Mouse (Mus musculus): ENCODE data around the gene Fbxl18.
A peak's percentile ranks its signal among the peaks of the same experiment; 100 is the strongest.

The Fbxl18 gene

DNA sequence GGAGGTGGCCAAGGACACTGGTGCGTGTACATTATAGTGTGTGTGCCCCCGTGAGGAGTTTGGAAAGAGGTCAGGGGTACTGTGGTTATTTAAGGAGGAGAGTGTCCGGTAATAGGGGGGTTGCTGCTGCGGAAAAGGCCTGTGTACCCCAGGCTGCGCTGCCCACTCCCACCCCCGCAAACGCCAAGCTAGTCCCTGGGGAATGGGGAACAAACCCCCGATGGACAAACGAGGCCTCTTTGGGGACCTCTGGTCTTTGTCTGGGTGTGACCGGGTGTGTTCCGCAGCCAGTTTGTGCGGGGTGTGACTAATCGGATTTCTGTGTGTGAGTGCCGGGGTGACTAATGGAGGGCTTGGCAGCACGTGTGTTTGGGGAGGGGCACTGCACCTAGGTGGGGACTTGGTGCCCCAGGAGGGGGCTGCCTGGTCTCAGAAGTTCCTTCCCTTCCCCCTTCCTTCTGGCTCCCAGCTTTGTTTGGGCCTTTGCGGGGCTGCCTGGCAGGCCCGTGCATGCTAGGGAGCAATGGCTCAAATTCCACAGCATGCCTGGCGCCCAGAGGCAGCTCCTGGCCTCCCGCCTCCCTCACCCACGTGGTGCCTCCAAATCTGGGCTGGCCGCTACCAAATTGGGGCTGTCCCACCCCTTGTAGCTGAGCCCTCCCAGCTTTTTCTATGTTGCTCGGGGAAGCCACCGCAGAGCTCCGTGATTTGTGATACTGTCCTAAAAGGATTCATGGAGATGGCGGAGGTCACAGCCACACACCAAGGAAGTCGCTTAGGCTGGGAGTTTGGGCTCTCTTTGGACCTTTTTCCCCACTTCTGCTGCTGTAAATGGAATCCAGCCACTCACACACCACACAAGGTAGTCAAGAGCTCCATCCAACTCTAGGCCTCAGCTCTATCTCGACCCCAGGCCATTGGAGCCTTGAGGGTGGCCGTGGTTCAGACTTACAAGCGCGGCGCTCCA is 71.8 kb downstream of the Fbxl18 start:
- peak; percentile 94 for DNase-seq (ENCODE audit: low spot score)

DNA sequence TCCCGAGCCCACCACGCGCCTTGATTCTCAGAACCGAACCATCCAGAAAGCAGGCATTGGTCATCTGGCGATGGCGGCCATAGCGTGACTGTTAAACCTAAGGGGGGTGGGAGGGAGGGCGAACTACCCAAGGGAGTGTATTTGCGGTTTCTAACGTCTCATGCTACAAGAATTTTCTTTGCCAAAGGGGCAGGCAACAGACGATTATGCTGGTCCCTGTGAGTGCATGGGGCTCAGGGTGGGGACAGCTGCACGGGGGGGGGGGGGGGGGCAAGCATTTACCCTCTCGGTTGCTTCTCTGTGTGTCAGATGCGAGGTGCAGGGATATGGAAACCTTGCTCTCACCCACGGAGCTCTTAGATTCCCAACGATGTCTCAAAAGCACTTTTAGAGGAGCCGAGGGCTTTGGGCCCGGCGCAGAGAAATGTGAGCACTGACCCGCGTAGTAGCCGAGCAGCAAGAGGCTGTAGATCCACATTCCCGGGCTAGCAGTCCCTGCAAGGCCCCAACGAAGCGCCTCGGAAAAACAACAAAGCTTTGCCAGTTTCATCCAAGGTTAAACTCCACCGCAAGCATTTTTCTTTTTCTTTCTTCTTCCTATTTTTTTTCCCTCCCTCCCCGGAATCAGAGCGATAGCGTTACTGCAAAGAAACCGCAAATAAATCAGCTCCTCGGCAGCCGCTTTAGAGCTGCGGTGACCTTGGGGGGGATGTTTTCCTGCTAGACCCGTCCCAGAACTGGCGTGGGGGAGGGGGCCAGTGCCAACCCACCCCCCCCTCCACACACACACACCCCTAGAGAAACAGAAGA is 72.7 kb downstream of the Fbxl18 start:
- peak; percentile 49 for DNase-seq (ENCODE audit: low spot score)

DNA sequence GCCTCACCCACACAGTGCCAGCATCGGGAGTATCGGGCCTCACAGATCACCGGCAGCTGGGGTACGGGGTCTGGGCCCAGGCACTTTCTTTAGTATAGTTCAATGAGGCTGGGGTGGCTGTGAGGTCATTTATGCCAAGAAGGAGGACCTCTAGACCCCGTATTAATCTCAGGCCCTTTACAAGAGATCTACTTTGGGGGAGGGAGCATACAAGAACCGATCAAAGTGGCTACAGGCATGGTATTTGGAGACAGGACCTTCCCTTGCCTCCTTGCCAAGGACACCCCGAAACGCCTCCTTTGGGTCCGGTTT is 73.3 kb downstream of the Fbxl18 start:
- no peak for DNase-seq (ENCODE audit: low spot score)

DNA sequence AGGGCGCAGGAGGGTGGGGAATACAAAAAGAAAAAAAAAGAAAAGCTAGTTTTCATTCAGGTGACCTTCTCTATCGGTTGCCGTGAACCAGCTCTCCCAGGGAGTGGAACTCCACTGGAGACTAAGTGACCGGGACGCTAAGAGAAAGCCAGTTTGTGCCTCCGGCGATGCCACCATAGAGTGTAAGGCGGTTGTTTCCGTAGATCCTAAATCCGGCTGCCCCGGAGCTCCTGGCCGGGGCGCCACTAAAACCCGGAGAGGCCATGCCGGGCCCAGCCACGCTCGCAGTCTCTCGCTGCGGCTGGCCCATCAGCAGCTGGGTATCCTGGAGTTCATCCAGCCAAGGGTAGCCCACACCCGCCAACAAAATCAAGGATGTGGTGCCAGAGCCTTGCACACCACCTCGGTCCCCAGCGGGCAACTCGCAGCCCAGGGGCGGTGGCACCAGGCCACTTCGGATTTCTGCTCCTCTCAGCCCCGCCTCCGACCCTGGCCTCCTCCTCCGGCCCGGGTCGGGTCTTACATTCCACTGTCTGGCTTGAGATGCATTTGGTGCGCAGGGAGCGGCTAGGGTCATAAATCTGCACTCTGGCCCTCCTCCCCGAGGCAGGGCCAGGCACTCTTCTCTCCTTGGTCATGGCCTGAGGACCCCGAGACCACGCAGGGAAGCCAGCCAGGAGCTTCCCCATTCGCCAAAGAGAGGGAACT is 73.8 kb downstream of the Fbxl18 start:
- peak; percentile 95 for DNase-seq (ENCODE audit: low spot score)

- peak; percentile 77 for DNase-seq (ENCODE audit: low spot score)
Observed at GRCm38 (mm10) chr5:142820276-142821265, 74.7 kb downstream of the Fbxl18 start.

GRCm38 (mm10) chr5:142819385-142820275 is 75.6 kb downstream of the Fbxl18 start:
- DNase-seq (ENCODE audit: low spot score): peak; percentile 72

DNA sequence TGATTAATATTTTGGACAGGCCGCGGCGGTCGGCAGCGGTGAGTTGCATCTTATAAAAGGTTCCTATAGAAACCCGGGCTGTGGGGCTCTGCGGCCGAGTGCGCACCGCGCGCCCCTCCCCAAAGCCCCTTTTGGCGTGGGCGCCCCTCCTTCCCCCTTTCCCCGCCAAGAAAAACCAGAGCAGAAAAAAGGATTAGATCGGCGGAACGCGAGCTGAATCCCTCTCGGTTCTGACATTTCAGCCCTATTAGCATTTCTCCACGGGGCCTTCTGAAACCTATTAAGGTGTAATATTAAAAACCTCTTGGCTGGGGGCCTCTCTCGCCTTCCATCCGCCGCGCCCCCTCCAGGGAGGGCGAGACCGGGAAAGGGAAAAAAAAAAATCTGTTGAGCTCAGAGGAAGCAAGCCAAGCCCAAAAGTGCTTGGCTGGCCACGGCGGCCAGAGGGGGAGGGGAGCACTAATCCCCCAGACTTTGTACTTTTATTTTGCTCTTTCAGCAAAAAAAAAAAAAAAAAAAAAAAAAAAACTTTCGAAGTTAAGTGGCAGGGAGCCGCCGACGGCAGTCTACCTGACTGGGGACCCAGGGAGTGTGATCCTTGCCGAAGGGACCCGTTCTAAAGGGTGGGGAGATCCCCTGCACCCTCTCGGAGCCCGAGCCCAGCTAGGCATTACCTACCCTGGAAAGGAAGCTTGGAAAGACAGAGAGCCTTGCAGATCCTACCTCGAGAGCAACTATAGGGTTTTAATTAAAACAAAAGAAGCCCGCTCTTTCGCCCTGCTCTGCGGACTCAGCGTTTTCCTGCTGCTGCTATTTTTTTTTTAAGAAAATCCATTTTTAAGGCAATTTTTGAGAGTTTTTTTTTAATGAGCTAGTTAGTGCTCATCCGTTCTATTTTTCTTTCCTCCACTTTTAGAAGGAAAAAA is 76.5 kb downstream of the Fbxl18 start:
- peak; percentile 79 for DNase-seq (ENCODE audit: low spot score)

DNA sequence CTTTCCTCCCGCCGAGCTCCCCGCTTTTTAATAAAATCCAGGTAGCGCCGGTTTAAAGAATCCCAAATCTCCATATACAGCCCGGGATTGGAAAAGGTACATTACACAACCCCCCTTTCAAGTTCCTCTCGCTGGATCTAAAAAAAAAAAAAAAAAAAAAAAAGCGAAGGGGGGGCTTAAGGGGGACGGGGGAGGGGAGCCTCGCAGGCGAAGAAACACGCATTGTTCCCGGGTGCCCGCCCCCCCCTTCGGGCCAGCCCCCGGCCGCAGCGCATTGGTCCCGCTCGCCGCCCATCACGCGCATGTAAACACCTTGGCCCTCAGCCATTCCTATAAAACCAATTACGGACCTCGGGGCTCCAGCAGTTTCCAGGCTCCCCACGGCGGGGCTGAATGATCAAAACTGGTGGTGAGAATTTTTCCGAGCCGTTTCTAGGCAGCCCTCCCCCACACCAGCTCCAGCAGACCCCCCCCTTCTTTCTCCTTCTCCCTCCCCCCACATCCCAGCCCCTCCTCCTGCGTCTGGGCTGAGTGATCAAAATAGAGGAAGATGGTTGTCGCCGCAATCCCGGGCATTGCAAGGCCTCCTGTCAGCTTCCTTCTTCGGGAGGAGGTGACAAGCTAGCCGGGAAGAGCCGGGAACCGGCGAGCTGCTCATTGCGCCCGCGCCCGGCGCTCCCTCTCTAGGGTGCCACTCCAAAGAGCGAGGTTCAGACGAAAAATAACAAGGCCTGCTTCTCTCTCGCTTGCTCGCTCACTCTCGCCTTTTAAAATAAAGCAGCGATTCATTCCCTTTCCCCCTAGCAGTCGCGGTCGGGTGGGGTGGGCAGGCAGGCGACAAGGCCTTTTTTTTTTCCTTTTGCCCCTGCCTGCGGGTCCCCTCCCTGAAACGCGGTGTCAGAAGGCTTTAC is 77.4 kb downstream of the Fbxl18 start, which contains the start of gene Tnrc18:
TSS of gene Tnrc18 (minus strand) at position 139 of the 911 bp plus-strand sequence.
- DNase-seq (ENCODE audit: low spot score): peak; percentile 99

Data from urinary bladder, postnatal 14 days (tissue).